8 mouse cellular contexts compared by ENCODE assay signal in the genomic region with DNA sequence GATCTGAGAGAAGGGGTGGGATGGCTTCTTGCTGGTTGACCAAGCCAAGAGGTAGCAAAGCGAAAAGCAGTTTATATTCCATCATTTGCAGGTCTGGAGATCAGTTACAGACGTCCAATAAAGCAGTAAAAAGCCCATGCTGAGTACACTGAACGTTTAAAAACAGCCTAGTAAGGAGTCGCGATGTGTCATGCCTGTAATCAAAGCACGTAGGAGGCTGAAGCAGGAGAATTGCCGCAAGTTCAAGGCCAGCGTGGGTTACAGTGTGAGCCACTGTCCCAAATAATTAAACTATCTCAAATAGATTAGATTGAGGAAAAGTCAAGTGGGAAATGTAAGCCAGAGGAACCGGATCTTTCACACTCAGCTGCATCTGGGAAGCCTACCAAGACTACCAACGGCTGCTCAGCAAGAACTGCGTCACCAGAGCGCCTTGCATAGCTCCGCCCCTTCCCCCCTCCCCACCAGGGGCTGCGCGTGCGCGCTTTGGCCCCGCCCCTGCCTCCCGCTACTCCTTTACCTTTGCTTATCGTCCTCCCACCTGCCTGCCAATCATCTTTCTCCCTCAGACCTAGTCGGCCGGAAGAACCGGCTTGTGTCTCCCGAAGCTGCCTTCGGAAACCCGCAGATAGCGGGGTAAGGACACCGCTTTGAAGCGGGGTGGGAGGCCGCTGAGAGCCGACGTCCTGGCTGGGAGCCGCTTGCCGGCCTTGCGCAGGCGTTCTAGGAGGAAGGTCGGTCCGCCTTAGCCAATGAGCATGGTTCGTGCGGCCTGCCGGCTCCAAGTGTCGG. TPM values are rescaled to one million over a fixed set of nuclear protein-coding genes. Genes with fewer than 3 reads are reported as not detected.
DNase-seq lines count a peak whose midpoint lies in the region; ATAC-seq and TF ChIP-seq lines count a peak whose summit lies in the region.

Tcaim (plus strand) TSS at position 487 of the 792 bp plus-strand sequence.

- H3K36me3 ChIP-seq in C2C12 (ENCODE audit: control insufficient read depth, insufficient read depth) (no peaks in the 10 kb centered on the region), myocyte (ENCODE audit: control insufficient read depth, insufficient read depth) (no peaks in the 10 kb centered on the region)
- H3K36me3 ChIP-seq in erythroblast, embryonic 14.5 days (ENCODE audit: control insufficient read depth) = no peaks in the 10 kb centered on the region; the same call in 1 of the 2 replicates
- H3K36me3 ChIP-seq in heart, embryonic 11.5 days (ENCODE audit: control insufficient read depth, insufficient read depth, low read length) = no peaks in the 10 kb centered on the region
- 0 out of 2 replicates have a peak, but pooled peaks cover 5% of the 10 kb centered on the region for H3K36me3 ChIP-seq in kidney, embryonic 16.5 days (ENCODE audit: insufficient read depth, low read length)
- H3K36me3 ChIP-seq in liver, adult 2 months (ENCODE audit: control insufficient read depth, insufficient read depth, low read length) = peaks cover 4% of the 10 kb centered on the region; the same call in 1 of the 2 replicates
- no peaks in the 10 kb centered on the region for H3K36me3 ChIP-seq in splenic B cell, adult 2 months (ENCODE audit: control insufficient read depth, insufficient read depth, low read length, poor library complexity, severe bottlenecking)

- peak within 1 kb of the TSS; percentile 92 for H3K27ac ChIP-seq in heart, embryonic 11.5 days (ENCODE audit: low read depth, low read length)
- peak within 1 kb of the TSS; percentile 91 for H3K27ac ChIP-seq in kidney, embryonic 16.5 days (ENCODE audit: low read length)
- H3K27ac ChIP-seq in liver, adult 2 months (replicated peaks; ENCODE audit: insufficient read depth, low read depth, low read length) = peak within 1 kb of the TSS; percentile 79

- H3K4me2 ChIP-seq in heart, embryonic 11.5 days = peak within 1 kb of the TSS; percentile 72
- peak within 1 kb of the TSS; percentile 76 for H3K4me2 ChIP-seq in kidney, embryonic 16.5 days (replicated peaks; ENCODE audit: low read depth, low read length)
- H3K4me2 ChIP-seq in myocyte (ENCODE audit: low read depth) = peak within 1 kb of the TSS; percentile 91

- no peaks in the 10 kb centered on the region for H3K79me3 ChIP-seq in C2C12 (ENCODE audit: low read depth)

- H3K27me3 ChIP-seq in C2C12 (ENCODE audit: control insufficient read depth, insufficient read depth, insufficient read length) = no peaks in the 10 kb centered on the region
- no peaks in the 10 kb centered on the region for H3K27me3 ChIP-seq in erythroblast, embryonic 14.5 days (ENCODE audit: control insufficient read depth)
- no peaks in the 10 kb centered on the region for H3K27me3 ChIP-seq in heart, embryonic 11.5 days (ENCODE audit: control insufficient read depth, insufficient read depth, low read length)
- H3K27me3 ChIP-seq in kidney, embryonic 16.5 days (ENCODE audit: insufficient read depth, low read length) = no peaks in the 10 kb centered on the region
- no peaks in the 10 kb centered on the region for H3K27me3 ChIP-seq in liver, adult 2 months (ENCODE audit: control insufficient read depth, insufficient read depth, low read length)
- no peaks in the 10 kb centered on the region for H3K27me3 ChIP-seq in myocyte (ENCODE audit: control insufficient read depth, insufficient read depth, insufficient read length)
- H3K27me3 ChIP-seq in splenic B cell, adult 2 months (ENCODE audit: control insufficient read depth, insufficient read depth, low read length, poor library complexity, severe bottlenecking) = no peaks in the 10 kb centered on the region

- peak; percentile 23; the same call in 1 of the 2 replicates for TF ChIP-seq POLR2A in brain, embryonic 14.5 days (IDR thresholded peaks at IDR 0.05; ENCODE audit: borderline replicate concordance, extremely low read depth, insufficient read depth, insufficient read length, poor library complexity, severe bottlenecking)
- TF ChIP-seq POLR2A in liver, adult 2 months (IDR thresholded peaks at IDR 0.05; ENCODE audit: extremely low read depth, insufficient read depth, low read length) = peak; percentile 72
- peak; percentile 59 for TF ChIP-seq POLR2A in myocyte (IDR thresholded peaks at IDR 0.05; ENCODE audit: insufficient read length, low read depth)

- WGBS in heart, embryonic 11.5 days (ENCODE audit: insufficient replicate concordance) = 6% methylated on average over 42 of the region's 42 CpGs
- WGBS in kidney, embryonic 16.5 days = 7% methylated on average over 40 of the region's 42 CpGs
- WGBS in liver, adult 2 months = 5% methylated on average over 42 of the region's 42 CpGs

- TF ChIP-seq CTCF in C2C12 (IDR thresholded peaks at IDR 0.05; ENCODE audit: control insufficient read depth, insufficient read depth, insufficient read length) = no peak
- no peak for TF ChIP-seq CTCF in brain, embryonic 14.5 days (IDR thresholded peaks at IDR 0.05; ENCODE audit: borderline replicate concordance, extremely low read depth, insufficient read depth, insufficient read length)
- TF ChIP-seq CTCF in liver, adult 2 months (IDR thresholded peaks at IDR 0.05; ENCODE audit: low read depth, low read length) = no peak

- no peaks in the 10 kb centered on the region for H3K9me3 ChIP-seq in erythroblast, embryonic 14.5 days (ENCODE audit: control insufficient read depth, low read length)
- no peaks in the 10 kb centered on the region for H3K9me3 ChIP-seq in heart, embryonic 11.5 days (replicated peaks; ENCODE audit: control insufficient read depth, low read length)
- H3K9me3 ChIP-seq in kidney, embryonic 16.5 days (ENCODE audit: low read length) = no peaks in the 10 kb centered on the region

- peak within 1 kb of the TSS; percentile 94 for H3ac ChIP-seq in C2C12 (ENCODE audit: control insufficient read depth, insufficient read length, low read depth)
- peak within 1 kb of the TSS; percentile 37 for H3ac ChIP-seq in myocyte (ENCODE audit: control insufficient read depth, insufficient read length)

- H3K79me2 ChIP-seq in C2C12 (ENCODE audit: control insufficient read depth, insufficient read depth) = no peaks in the 10 kb centered on the region
- H3K79me2 ChIP-seq in liver, adult 2 months (ENCODE audit: control insufficient read depth, insufficient read depth, low read length) = peaks cover 6% of the 10 kb centered on the region; the same call in 1 of the 2 replicates
- no peaks in the 10 kb centered on the region for H3K79me2 ChIP-seq in myocyte (ENCODE audit: control insufficient read depth, insufficient read depth)

- ATAC-seq in heart, embryonic 11.5 days (replicated peaks; ENCODE audit: insufficient number of reproducible peaks, low FRiP score, low TSS enrichment) = peak; percentile 99
- ATAC-seq in kidney, embryonic 16.5 days (ENCODE audit: low FRiP score, low TSS enrichment) = peak; percentile 99

- H3K4me1 ChIP-seq in erythroblast, embryonic 14.5 days (ENCODE audit: control insufficient read depth) = peaks cover 21% of the 10 kb centered on the region
- H3K4me1 ChIP-seq in heart, embryonic 11.5 days (ENCODE audit: control insufficient read depth, insufficient read depth, low read length) = no peaks in the 10 kb centered on the region; the same call in 1 of the 2 replicates
- H3K4me1 ChIP-seq in kidney, embryonic 16.5 days (ENCODE audit: insufficient read depth, low read length) = peaks cover 9% of the 10 kb centered on the region; the same call in 1 of the 2 replicates
- peaks cover 7% of the 10 kb centered on the region for H3K4me1 ChIP-seq in liver, adult 2 months (ENCODE audit: control insufficient read depth, insufficient read depth, low read length)

- peak within 1 kb of the TSS; percentile 45 for H3K4me3 ChIP-seq in C2C12 (ENCODE audit: insufficient read depth, poor library complexity, severe bottlenecking)
- H3K4me3 ChIP-seq in erythroblast, embryonic 14.5 days (replicated peaks) = peak within 1 kb of the TSS; percentile 83
- peak within 1 kb of the TSS; percentile 65 for H3K4me3 ChIP-seq in heart, embryonic 11.5 days (ENCODE audit: low read depth, low read length)
- H3K4me3 ChIP-seq in kidney, embryonic 16.5 days (ENCODE audit: low read length) = peak within 1 kb of the TSS; percentile 80
- H3K4me3 ChIP-seq in liver, adult 2 months (ENCODE audit: insufficient read depth, low read depth, low read length) = peak within 1 kb of the TSS; percentile 69
- H3K4me3 ChIP-seq in myocyte = peak within 1 kb of the TSS; percentile 61

- H3K9ac ChIP-seq in heart, embryonic 11.5 days (ENCODE audit: low read depth, low read length) = peak within 1 kb of the TSS; percentile 73
- H3K9ac ChIP-seq in kidney, embryonic 16.5 days (replicated peaks; ENCODE audit: low read length) = peak within 1 kb of the TSS; percentile 83
- H3K9ac ChIP-seq in liver, adult 2 months (ENCODE audit: low read depth, low read length) = peak within 1 kb of the TSS; percentile 83

- DNase-seq in brain, embryonic 14.5 days (ENCODE audit: low read depth) = peak; percentile 98
- DNase-seq in liver, adult 2 months (ENCODE audit: extremely low read depth, low read depth, low spot score) = peak; percentile 94
- DNase-seq in splenic B cell, adult 2 months (ENCODE audit: low read depth, low spot score) = peak; percentile 92

TF ChIP-seq in C2C12, 6 proteins besides CTCF, POLR2A, EP300 and RAD21:
- TF ChIP-seq MAX (IDR thresholded peaks at IDR 0.05) (no peak), MYOG (IDR thresholded peaks at IDR 0.05; ENCODE audit: control insufficient read depth, extremely low read depth, insufficient read length) (no peak), FOSL1 (IDR thresholded peaks at IDR 0.05; ENCODE audit: insufficient read depth, low read length, poor library complexity, severe bottlenecking) (no peak)
TF ChIP-seq in C2C12: peak in this region for 0.

TF ChIP-seq in myocyte, 11 proteins besides CTCF, POLR2A, EP300 and RAD21:
- peak; percentile 74 for TF ChIP-seq POLR2AphosphoS2 (IDR thresholded peaks at IDR 0.05; ENCODE audit: insufficient read length, low read depth)
- no peak for TF ChIP-seq MAX (IDR thresholded peaks at IDR 0.05; ENCODE audit: low read depth)

RNA-seq across cellular contexts. Expression of gene Tcaim, which starts in this region (rescaled TPM):
- 1.5 TPM for polyA plus RNA-seq in C2C12 (2012; fragmentation: generic; extraction: Trizol)
- polyA plus RNA-seq in brain, embryonic 14.5 days (2012; rRNA removed) = 6.1 and 6.3 TPM in 2 replicates
- polyA plus RNA-seq in erythroblast, embryonic 14.5 days (2012) = not detected in 2 replicates
- 4.4 and 5.0 TPM in 2 replicates for polyA plus RNA-seq in heart, embryonic 11.5 days (2014; fragmentation: Nextera tagmentation; extraction: Ambion mirVana)
- 5.7 and 6.2 TPM in 2 replicates for polyA plus RNA-seq in kidney, embryonic 16.5 days (2015; fragmentation: Nextera tagmentation; extraction: Ambion mirVana)
- total RNA-seq in liver, adult 2 months (2014; rRNA removed) = 13.7 and 14.2 TPM in 2 replicates
- 5.5 and 7.2 TPM in 2 replicates for polyA plus RNA-seq in liver, adult 2 months (2012; rRNA removed)
- polyA plus RNA-seq in myocyte (2012; fragmentation: generic; extraction: Trizol) = 2.6 TPM

Comparison
In these comparisons a context has a peak if more than half of its experiments do, and no peak if none do; other contexts are left out.
1. Peak in every context shown above with its lines: DNase-seq, ATAC-seq, H3K4me3 ChIP-seq and H3K27ac ChIP-seq.